Mouse (Mus musculus) gastrocnemius, postnatal 14 days (tissue): ENCODE data around the gene Bfsp1. TPM values are rescaled to one million over a fixed set of nuclear protein-coding genes. Genes with fewer than 3 reads are reported as not detected.

Experiments used
- DNase-seq: peaks from one replicate; pipeline ENCODE4 v3.0.0; 2021; ENCODE audit warnings: mixed read lengths
- intact Hi-C: fragments of 180-260 bp; cut with DNase I; formaldehyde crosslinking; loops from one replicate; pipeline ENCODE4 v1.15.1; 2025; ENCODE audit warnings: low total_unique reads
- total RNA-seq, 2 experiments: library from RNA; stranded (reverse); gene quantifications; 2 replicates each; pipeline ENCODE4 v1.2.3; 2021

Gene Bfsp1
- total RNA-seq, 2 experiments from 2014 or later: 0.53 to 0.66 TPM

DNA sequence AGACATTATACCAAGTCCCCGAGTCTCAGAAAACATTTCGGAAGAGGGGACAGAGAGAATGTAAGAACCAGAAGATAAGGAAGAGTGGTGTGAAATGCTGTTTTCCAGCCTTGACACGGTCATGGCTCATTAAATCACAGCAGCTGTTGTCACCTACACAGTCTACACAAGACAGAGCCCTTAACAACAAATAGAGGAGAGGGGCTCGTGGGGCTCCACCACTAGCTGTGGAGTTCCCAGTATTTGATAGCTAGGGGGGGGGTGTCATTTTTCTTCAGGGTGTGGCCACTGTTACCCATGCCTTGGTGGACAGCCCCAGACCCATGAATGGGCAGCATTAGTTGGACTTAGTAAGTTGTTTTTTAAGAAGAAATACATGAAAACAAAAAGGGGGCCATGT is 50.7 kb downstream of the Bfsp1 start:
- DNase-seq: no peak
- intact Hi-C loops: no loop called here

DNA sequence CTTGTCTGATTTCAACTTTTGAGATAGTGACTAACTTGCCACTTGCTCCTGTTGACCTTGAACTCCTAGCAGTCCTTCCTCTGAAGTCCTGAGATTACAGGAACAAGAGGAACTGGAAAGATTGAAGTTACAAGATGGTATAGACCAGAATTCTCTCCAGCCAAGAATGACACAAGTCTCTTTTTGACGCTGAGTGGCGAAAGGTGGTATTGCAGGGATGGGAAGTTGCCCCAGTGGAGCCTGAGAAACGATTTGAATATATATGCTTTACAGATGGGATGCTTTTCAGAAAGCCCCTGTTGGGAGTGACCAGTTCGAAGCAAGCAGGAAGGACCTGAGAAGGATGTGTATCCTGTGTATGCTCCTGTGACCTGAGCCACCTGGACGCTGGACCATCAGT is 54.2 kb downstream of the Bfsp1 start:
- intact Hi-C loops: no loop called here
- DNase-seq: no peak

- intact Hi-C loops: no loop called here
- DNase-seq: no peak
Measured at GRCm38 (mm10) chr2:143806924-143807664, 55.9 kb downstream of the Bfsp1 start.

DNA sequence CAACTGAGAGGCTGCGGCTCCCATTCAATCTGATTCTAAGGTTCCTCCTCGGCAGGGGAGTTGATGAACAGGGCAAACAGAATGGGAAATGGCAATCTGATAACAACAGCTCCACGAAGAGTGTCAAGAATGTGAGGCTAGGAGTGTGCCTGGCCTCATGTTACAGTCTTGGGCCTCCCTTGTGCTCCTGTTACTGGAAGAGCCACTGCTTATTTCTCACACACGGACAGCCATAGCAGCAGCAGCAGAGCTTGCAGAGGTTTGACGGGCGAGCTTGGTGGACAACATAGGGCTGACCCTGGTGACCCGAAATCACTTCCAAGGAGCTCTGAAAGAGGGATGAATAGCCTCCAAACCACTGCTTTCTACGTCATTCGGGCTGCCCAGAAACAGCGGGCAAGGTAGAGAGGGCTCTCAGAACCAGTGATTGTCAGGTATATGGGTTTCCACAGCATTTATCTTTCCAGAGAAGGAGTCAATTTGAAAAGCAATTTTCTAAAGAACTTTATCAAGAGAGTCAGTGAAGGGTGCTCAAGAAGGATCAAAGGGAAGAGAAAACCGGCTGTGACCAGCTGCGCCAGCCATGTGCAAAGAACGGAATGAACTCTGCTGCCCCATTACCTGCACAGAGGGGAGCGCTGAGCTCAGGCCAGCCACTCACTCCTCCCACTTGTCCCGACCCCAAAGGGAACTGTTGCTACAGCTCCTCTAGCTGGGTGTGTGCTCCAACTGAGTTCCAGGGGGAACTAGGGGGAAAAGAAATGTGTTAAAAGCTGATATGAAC is 56.6 kb downstream of the Bfsp1 start:
- DNase-seq: no peak
- intact Hi-C loops: no loop called here

GRCm38 (mm10) chr2:143801097-143801496 is 61.9 kb downstream of the Bfsp1 start:
- intact Hi-C loops: no loop called here
- DNase-seq: no peak

GRCm38 (mm10) chr2:143796335-143797013 is 66.5 kb downstream of the Bfsp1 start:
- DNase-seq: no peak
- intact Hi-C loops: no loop called here

GRCm38 (mm10) chr2:143795858-143796257 is 67.1 kb downstream of the Bfsp1 start:
- intact Hi-C loops: no loop called here
- no peak for DNase-seq

- intact Hi-C loops: no loop called here
- no peak for DNase-seq
Measured at GRCm38 (mm10) chr2:143789911-143790310, 73.1 kb downstream of the Bfsp1 start.

DNA sequence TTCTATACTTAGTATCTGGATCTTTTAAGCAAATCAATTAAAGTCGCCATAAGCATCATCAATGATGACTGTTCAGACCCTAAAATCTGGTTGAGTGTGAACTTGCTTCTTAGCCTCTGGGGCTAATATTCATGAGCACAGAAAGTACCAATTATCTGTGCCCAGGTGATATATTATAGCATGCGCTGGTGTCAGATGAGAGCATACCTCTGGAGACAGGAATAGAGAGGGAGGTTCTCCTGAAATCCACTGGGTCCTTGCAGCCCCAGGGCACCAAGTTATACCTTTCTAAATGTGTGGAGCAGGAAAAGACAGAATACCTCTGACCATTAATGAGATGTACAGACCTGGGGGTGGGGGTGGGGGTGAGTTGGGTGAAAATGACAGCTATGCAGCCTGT is 82.7 kb downstream of the Bfsp1 start:
- intact Hi-C loops: no loop called here
- DNase-seq: no peak

Other genes with a start within 250 kb of the Bfsp1 start
- gene Dstn, start 52.1 kb upstream of the Bfsp1 start, total RNA-seq: 10 to 100 TPM; 43.1 to 52.3 TPM
- 10 to 100 TPM; 73.6 to 99.8 TPM for gene Rrbp1, start 148.1 kb upstream of the Bfsp1 start, total RNA-seq
- not detected for gene Banf2, start 169.9 kb upstream of the Bfsp1 start, total RNA-seq